Mouse (Mus musculus): ENCODE measurements around the gene Trio.
A peak's percentile ranks its signal among the peaks of the same experiment; 100 is the strongest.
"Not testable (repeated sequence)": the region's sequence is repeated elsewhere in the genome, so short reads cannot be mapped to it uniquely, and the experiment has no call there.

Gene Trio

GRCm38 (mm10) chr15:27760655-27761054, 265.0 kb downstream of the Trio start:
- no peak for DNase-seq

GRCm38 (mm10) chr15:27759890-27760289, 265.8 kb downstream of the Trio start:
- DNase-seq = no peak

GRCm38 (mm10) chr15:27758680-27759079, 267.0 kb downstream of the Trio start:
- DNase-seq = no peak

- DNase-seq = no peak
Measured at GRCm38 (mm10) chr15:27756426-27756825, 269.2 kb downstream of the Trio start.

- DNase-seq = peak in 1 of 2 experiments; percentile 62
Measured at GRCm38 (mm10) chr15:27754571-27755260, 270.9 kb downstream of the Trio start.

GRCm38 (mm10) chr15:27753923-27754322, 271.7 kb downstream of the Trio start:
- DNase-seq = no peak

GRCm38 (mm10) chr15:27752677-27753342, 272.8 kb downstream of the Trio start:
- no peak for DNase-seq

- peak in 1 of 2 experiments; percentile 66 for DNase-seq
Measured at GRCm38 (mm10) chr15:27751612-27752405, 273.8 kb downstream of the Trio start.

- no peak for DNase-seq
Measured at GRCm38 (mm10) chr15:27748739-27749138, 276.9 kb downstream of the Trio start.

GRCm38 (mm10) chr15:27747512-27747911, 278.1 kb downstream of the Trio start:
- no peak for DNase-seq

- peak in 1 of 2 experiments; percentile 38 for DNase-seq
Measured at GRCm38 (mm10) chr15:27744995-27745394, 280.7 kb downstream of the Trio start.

GRCm38 (mm10) chr15:27740080-27740479, 285.6 kb downstream of the Trio start:
- no peak for DNase-seq

- no peak for DNase-seq
Measured at GRCm38 (mm10) chr15:27731818-27732217, 293.8 kb downstream of the Trio start.

GRCm38 (mm10) chr15:27726228-27726627, 299.4 kb downstream of the Trio start:
- no peak for DNase-seq

GRCm38 (mm10) chr15:27724796-27725680, 300.6 kb downstream of the Trio start:
- DNase-seq = peak in 1 of 2 experiments; percentile 22

GRCm38 (mm10) chr15:27724298-27724697, 301.4 kb downstream of the Trio start:
- peak in 1 of 2 experiments; percentile 14 for DNase-seq

- DNase-seq = no peak
Measured at GRCm38 (mm10) chr15:27723746-27724145, 301.9 kb downstream of the Trio start.

GRCm38 (mm10) chr15:27720297-27720696, 305.4 kb downstream of the Trio start:
- DNase-seq = not testable (repeated sequence)

GRCm38 (mm10) chr15:27718668-27719067, 307.0 kb downstream of the Trio start:
- DNase-seq = no peak

- peak in 1 of 2 experiments; percentile 71 for DNase-seq
Measured at GRCm38 (mm10) chr15:27715331-27715730, 310.3 kb downstream of the Trio start.

GRCm38 (mm10) chr15:27710698-27711097, 314.9 kb downstream of the Trio start:
- peak; percentile 59 to 81 for DNase-seq

- DNase-seq = peak in 1 of 2 experiments; percentile 38
Measured at GRCm38 (mm10) chr15:27708968-27709612, 316.6 kb downstream of the Trio start.

All from lung, postnatal 4 days (tissue).